Mouse (Mus musculus): ENCODE measurements around the gene Shc3. TPM values are rescaled to one million over a fixed set of nuclear protein-coding genes. Genes with fewer than 3 reads are reported as not detected.

Gene Shc3
- polyA plus RNA-seq, 1 experiment from 2014 or later = 6.6 TPM

DNA sequence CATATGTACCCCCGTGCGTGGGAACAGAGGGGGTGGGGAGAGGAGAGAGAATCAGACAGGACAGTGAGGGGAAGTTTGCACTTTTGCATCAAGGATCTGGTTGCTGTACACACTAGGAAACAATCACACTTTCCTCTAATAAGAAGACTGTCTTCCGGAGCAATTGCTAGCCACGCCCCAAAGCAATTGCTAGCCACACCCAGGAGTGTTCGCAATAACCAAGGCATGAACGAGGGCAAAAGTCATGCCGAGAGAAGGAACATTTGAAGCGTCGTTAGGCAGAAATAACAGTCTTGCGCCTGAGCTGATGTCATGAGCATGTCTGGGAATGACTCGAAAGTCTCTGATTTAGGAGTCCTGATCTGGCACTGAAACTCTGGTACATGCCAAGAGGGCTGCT lies 15.9 kb downstream of the Shc3 start:
- 75% methylated on average over 11 of the region's 11 CpGs for WGBS
- Histone ChIP-seq H3K4me2 (ENCODE audit: low read depth, low read length) (no peak overlapping the region), H3K27me3 (ENCODE audit: control insufficient read depth, insufficient read depth, low read length) (no peaks in the 10 kb centered on the region), H3K9me3 (ENCODE audit: control insufficient read depth, low read length) (no peaks in the 10 kb centered on the region), H3K27ac (ENCODE audit: low read depth, low read length) (no peak overlapping the region), H3K36me3 (ENCODE audit: control insufficient read depth, insufficient read depth, low read length) (no peaks in the 10 kb centered on the region), H3K4me1 (ENCODE audit: control insufficient read depth, insufficient read depth, low read length) (no peaks in the 10 kb centered on the region), H3K9ac (replicated peaks; ENCODE audit: low read depth, low read length) (no peak overlapping the region), H3K4me3 (ENCODE audit: low read depth, low read length) (no peak overlapping the region)
- ATAC-seq (ENCODE audit: low read depth) = no peak

DNA sequence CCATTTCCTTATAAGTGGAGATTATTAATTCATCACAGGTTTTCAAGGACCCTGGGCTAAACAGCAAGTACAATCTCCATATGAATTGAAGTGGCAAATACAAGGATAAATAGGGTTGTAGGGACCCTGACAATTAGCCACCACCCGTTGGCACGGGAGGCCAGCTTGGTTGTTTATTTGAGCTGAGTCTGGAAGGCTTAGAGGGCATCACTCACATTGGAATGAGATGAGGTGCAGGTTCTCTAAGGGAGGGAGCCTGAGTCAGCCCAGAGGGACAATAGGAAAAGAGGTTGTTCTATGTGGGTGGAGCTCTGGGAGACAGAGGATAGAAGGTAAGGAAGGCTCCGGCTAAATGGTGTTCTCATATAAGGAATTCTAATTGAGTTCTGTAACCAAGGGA lies 17.0 kb downstream of the Shc3 start:
- Histone ChIP-seq H3K27ac (ENCODE audit: low read depth, low read length) (no peak overlapping the region), H3K4me3 (ENCODE audit: low read depth, low read length) (no peak overlapping the region), H3K4me1 (ENCODE audit: control insufficient read depth, insufficient read depth, low read length) (no peaks in the 10 kb centered on the region), H3K9ac (replicated peaks; ENCODE audit: low read depth, low read length) (no peak overlapping the region), H3K9me3 (ENCODE audit: control insufficient read depth, low read length) (no peaks in the 10 kb centered on the region), H3K27me3 (ENCODE audit: control insufficient read depth, insufficient read depth, low read length) (no peaks in the 10 kb centered on the region), H3K4me2 (ENCODE audit: low read depth, low read length) (no peak overlapping the region), H3K36me3 (ENCODE audit: control insufficient read depth, insufficient read depth, low read length) (no peaks in the 10 kb centered on the region)
- no peak for ATAC-seq (ENCODE audit: low read depth)
- WGBS = 47% methylated on average over 3 of the region's 3 CpGs

GRCm38 (mm10) chr13:51551824-51552223 lies 17.4 kb downstream of the Shc3 start:
- Histone ChIP-seq H3K4me2 (ENCODE audit: low read depth, low read length) (no peak overlapping the region), H3K36me3 (ENCODE audit: control insufficient read depth, insufficient read depth, low read length) (no peaks in the 10 kb centered on the region), H3K9ac (replicated peaks; ENCODE audit: low read depth, low read length) (no peak overlapping the region), H3K9me3 (ENCODE audit: control insufficient read depth, low read length) (no peaks in the 10 kb centered on the region), H3K4me1 (ENCODE audit: control insufficient read depth, insufficient read depth, low read length) (no peaks in the 10 kb centered on the region), H3K27me3 (ENCODE audit: control insufficient read depth, insufficient read depth, low read length) (no peaks in the 10 kb centered on the region), H3K4me3 (ENCODE audit: low read depth, low read length) (no peak overlapping the region), H3K27ac (ENCODE audit: low read depth, low read length) (no peak overlapping the region)
- 62% methylated on average over 3 of the region's 3 CpGs for WGBS
- ATAC-seq (ENCODE audit: low read depth) = no peak

DNA sequence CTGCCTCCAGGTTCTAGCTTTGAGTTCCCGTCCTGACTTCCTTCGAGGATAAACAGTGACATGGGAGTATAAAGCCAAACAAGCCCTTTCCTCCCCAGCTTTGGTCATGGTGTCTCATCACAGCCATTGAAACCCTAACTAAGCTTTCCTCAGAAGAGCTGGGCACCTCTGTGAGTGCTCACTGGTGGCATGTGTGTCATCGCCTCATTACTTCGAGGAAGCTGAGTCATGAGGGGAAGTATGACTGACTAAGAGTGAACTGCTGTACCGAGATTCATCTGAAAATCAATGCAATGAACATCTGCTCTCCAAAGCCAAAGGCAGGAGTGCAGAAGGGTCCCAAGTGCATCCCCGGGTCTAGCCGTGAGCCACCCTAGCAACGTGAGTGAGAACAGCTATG lies 29.4 kb downstream of the Shc3 start:
- ATAC-seq (ENCODE audit: low read depth) = no peak
- H3K27me3 ChIP-seq (ENCODE audit: control insufficient read depth, insufficient read depth, low read length) = no peaks in the 10 kb centered on the region
- H3K4me1 ChIP-seq (ENCODE audit: control insufficient read depth, insufficient read depth, low read length) = no peaks in the 10 kb centered on the region
- no peak overlapping the region for H3K4me2 ChIP-seq (ENCODE audit: low read depth, low read length)
- H3K27ac ChIP-seq (ENCODE audit: low read depth, low read length) = no peak overlapping the region
- H3K9me3 ChIP-seq (ENCODE audit: control insufficient read depth, low read length) = no peaks in the 10 kb centered on the region
- 92% methylated on average over 8 of the region's 8 CpGs for WGBS
- H3K9ac ChIP-seq (replicated peaks; ENCODE audit: low read depth, low read length) = no peak overlapping the region
- no peak overlapping the region for H3K4me3 ChIP-seq (ENCODE audit: low read depth, low read length)
- no peaks in the 10 kb centered on the region for H3K36me3 ChIP-seq (ENCODE audit: control insufficient read depth, insufficient read depth, low read length)

DNA sequence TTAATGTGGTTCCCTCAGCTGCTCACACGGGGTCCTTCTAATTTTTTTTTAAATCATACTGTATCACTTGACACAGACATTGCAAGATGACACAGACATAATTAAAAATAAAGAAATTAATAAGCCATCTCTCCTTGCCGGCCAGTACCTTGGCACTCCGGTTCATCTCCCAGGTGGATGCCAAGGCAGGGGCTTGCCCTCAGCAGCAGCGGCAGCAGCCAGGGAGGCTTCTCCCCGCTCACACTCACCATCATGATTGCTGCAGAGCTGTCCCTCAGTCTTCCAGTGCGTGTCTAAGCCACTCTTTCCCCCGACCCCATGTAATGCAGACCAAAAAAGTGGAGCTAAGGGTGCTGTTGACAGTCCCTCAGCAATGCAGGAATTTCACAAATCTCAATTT lies 33.9 kb downstream of the Shc3 start:
- Histone ChIP-seq H3K27me3 (ENCODE audit: control insufficient read depth, insufficient read depth, low read length) (no peaks in the 10 kb centered on the region), H3K4me3 (ENCODE audit: low read depth, low read length) (no peak overlapping the region), H3K27ac (ENCODE audit: low read depth, low read length) (no peak overlapping the region), H3K4me2 (ENCODE audit: low read depth, low read length) (no peak overlapping the region), H3K9ac (replicated peaks; ENCODE audit: low read depth, low read length) (no peak overlapping the region), H3K9me3 (ENCODE audit: control insufficient read depth, low read length) (no peaks in the 10 kb centered on the region), H3K36me3 (ENCODE audit: control insufficient read depth, insufficient read depth, low read length) (no peaks in the 10 kb centered on the region), H3K4me1 (ENCODE audit: control insufficient read depth, insufficient read depth, low read length) (no peaks in the 10 kb centered on the region)
- ATAC-seq (ENCODE audit: low read depth) = no peak
- 90% methylated on average over 7 of the region's 7 CpGs for WGBS

DNA sequence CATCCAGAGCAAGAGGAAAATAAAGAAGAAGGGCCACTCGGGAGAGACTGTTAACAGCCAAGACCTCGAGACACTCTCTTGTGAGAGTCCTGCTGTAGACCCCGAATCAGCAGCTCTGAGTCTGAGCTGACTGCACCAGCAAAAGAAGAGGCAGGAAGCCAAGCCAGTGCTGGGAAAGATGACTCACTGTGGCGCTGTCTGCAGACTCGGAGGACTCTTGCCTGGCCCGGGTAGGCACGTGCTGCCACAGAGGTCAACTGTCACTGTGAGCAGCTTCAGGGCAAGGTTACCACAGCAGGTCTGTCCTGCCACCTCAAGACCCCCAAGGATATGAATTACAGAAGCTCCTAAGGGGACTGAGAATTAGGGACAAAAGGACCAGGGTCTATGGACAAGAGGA lies 42.7 kb downstream of the Shc3 start:
- 63% methylated on average over 7 of the region's 7 CpGs for WGBS
- Histone ChIP-seq H3K36me3 (ENCODE audit: control insufficient read depth, insufficient read depth, low read length) (no peaks in the 10 kb centered on the region), H3K9me3 (ENCODE audit: control insufficient read depth, low read length) (no peaks in the 10 kb centered on the region), H3K27ac (ENCODE audit: low read depth, low read length) (no peak overlapping the region), H3K27me3 (ENCODE audit: control insufficient read depth, insufficient read depth, low read length) (no peaks in the 10 kb centered on the region), H3K4me1 (ENCODE audit: control insufficient read depth, insufficient read depth, low read length) (no peaks in the 10 kb centered on the region), H3K4me2 (ENCODE audit: low read depth, low read length) (no peak overlapping the region), H3K4me3 (ENCODE audit: low read depth, low read length) (no peak overlapping the region), H3K9ac (replicated peaks; ENCODE audit: low read depth, low read length) (no peak overlapping the region)
- ATAC-seq (ENCODE audit: low read depth) = no peak

GRCm38 (mm10) chr13:51524316-51524715 lies 44.9 kb downstream of the Shc3 start:
- H3K9ac ChIP-seq (replicated peaks; ENCODE audit: low read depth, low read length) = no peak overlapping the region
- H3K36me3 ChIP-seq (ENCODE audit: control insufficient read depth, insufficient read depth, low read length) = no peaks in the 10 kb centered on the region
- no peak for ATAC-seq (ENCODE audit: low read depth)
- 94% methylated on average over 4 of the region's 4 CpGs for WGBS
- H3K4me2 ChIP-seq (ENCODE audit: low read depth, low read length) = no peak overlapping the region
- H3K4me3 ChIP-seq (ENCODE audit: low read depth, low read length) = no peak overlapping the region
- no peaks in the 10 kb centered on the region for H3K4me1 ChIP-seq (ENCODE audit: control insufficient read depth, insufficient read depth, low read length)
- H3K27me3 ChIP-seq (ENCODE audit: control insufficient read depth, insufficient read depth, low read length) = no peaks in the 10 kb centered on the region
- H3K9me3 ChIP-seq (ENCODE audit: control insufficient read depth, low read length) = no peaks in the 10 kb centered on the region
- no peak overlapping the region for H3K27ac ChIP-seq (ENCODE audit: low read depth, low read length)

GRCm38 (mm10) chr13:51523311-51523710 lies 45.9 kb downstream of the Shc3 start:
- no peak overlapping the region for H3K9ac ChIP-seq (replicated peaks; ENCODE audit: low read depth, low read length)
- H3K4me1 ChIP-seq (ENCODE audit: control insufficient read depth, insufficient read depth, low read length) = no peaks in the 10 kb centered on the region
- no peak overlapping the region for H3K4me2 ChIP-seq (ENCODE audit: low read depth, low read length)
- ATAC-seq (ENCODE audit: low read depth) = no peak
- no peak overlapping the region for H3K4me3 ChIP-seq (ENCODE audit: low read depth, low read length)
- H3K27me3 ChIP-seq (ENCODE audit: control insufficient read depth, insufficient read depth, low read length) = no peaks in the 10 kb centered on the region
- 94% methylated on average over 10 of the region's 10 CpGs for WGBS
- no peak overlapping the region for H3K27ac ChIP-seq (ENCODE audit: low read depth, low read length)
- H3K36me3 ChIP-seq (ENCODE audit: control insufficient read depth, insufficient read depth, low read length) = no peaks in the 10 kb centered on the region
- no peaks in the 10 kb centered on the region for H3K9me3 ChIP-seq (ENCODE audit: control insufficient read depth, low read length)

- no peaks in the 10 kb centered on the region for H3K27me3 ChIP-seq (ENCODE audit: control insufficient read depth, insufficient read depth, low read length)
- no peaks in the 10 kb centered on the region for H3K36me3 ChIP-seq (ENCODE audit: control insufficient read depth, insufficient read depth, low read length)
- H3K4me1 ChIP-seq (ENCODE audit: control insufficient read depth, insufficient read depth, low read length) = no peaks in the 10 kb centered on the region
- no peak overlapping the region for H3K4me3 ChIP-seq (ENCODE audit: low read depth, low read length)
- ATAC-seq (ENCODE audit: low read depth) = no peak
- no peaks in the 10 kb centered on the region for H3K9me3 ChIP-seq (ENCODE audit: control insufficient read depth, low read length)
- WGBS = 93% methylated on average over 6 of the region's 6 CpGs
- no peak overlapping the region for H3K27ac ChIP-seq (ENCODE audit: low read depth, low read length)
- H3K9ac ChIP-seq (replicated peaks; ENCODE audit: low read depth, low read length) = no peak overlapping the region
- H3K4me2 ChIP-seq (ENCODE audit: low read depth, low read length) = no peak overlapping the region
These were observed 50.3 kb downstream of the Shc3 start for GRCm38 (mm10) chr13:51518880-51519279.

DNA sequence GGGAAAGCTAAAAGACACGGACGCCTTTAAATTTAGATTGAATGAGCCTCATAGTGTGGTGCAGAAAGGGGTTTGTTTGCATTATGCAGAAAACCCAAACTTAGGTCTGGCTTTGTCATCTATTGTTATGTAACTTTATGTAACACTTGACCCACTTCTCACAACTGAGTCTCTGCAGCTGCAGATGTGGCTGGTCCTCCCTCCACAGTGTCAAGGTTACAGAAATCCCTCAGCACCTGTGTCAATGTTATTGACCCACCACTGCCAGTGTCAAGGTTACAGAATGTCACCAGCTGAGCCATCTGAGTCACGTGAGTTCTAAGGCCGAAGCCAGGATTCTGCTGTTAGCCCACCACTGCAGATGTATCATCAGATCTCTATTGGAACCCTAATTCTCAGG lies 51.3 kb downstream of the Shc3 start:
- 84% methylated on average over 4 of the region's 4 CpGs for WGBS
- no peak for ATAC-seq (ENCODE audit: low read depth)
- H3K9me3 ChIP-seq (ENCODE audit: control insufficient read depth, low read length) = no peaks in the 10 kb centered on the region
- H3K4me1 ChIP-seq (ENCODE audit: control insufficient read depth, insufficient read depth, low read length) = no peaks in the 10 kb centered on the region
- no peak overlapping the region for H3K4me2 ChIP-seq (ENCODE audit: low read depth, low read length)
- H3K4me3 ChIP-seq (ENCODE audit: low read depth, low read length) = no peak overlapping the region
- H3K9ac ChIP-seq (replicated peaks; ENCODE audit: low read depth, low read length) = no peak overlapping the region
- H3K27ac ChIP-seq (ENCODE audit: low read depth, low read length) = no peak overlapping the region
- no peaks in the 10 kb centered on the region for H3K27me3 ChIP-seq (ENCODE audit: control insufficient read depth, insufficient read depth, low read length)
- H3K36me3 ChIP-seq (ENCODE audit: control insufficient read depth, insufficient read depth, low read length) = no peaks in the 10 kb centered on the region

Measured in neural tube, embryonic 14.5 days (tissue).